Mouse (Mus musculus) adrenal gland (tissue): ENCODE results near the gene Gsk3b.
"Not testable (repeated sequence)": the region's sequence is repeated elsewhere in the genome, so short reads cannot be mapped to it uniquely, and the experiment has no call there.

Source experiments
- intact Hi-C: fragments of 180-260 bp; cut with DNase I; formaldehyde crosslinking; loops from one replicate; pipeline ENCODE4 v1.15.1; 2025

The Gsk3b gene

DNA sequence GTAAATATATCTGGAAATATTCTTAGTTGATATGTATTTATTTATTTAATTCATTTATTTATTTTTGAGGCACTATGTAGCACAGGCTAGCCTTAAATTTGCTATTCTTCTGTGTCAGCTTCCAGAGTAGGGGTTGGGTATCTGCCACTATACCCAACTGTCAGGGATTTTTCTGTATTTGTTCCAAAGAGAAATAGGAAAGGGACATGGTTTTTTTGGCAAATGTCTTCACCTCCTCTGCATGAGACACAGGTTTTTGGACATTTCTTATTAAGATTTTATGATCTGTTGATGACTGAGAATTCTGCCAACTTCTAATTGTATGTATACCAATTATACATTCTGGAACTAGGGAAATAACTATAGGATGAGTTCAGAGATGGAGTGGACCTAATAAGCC lies 10.5 kb downstream of the Gsk3b start:
- intact Hi-C loops: no loop called here

DNA sequence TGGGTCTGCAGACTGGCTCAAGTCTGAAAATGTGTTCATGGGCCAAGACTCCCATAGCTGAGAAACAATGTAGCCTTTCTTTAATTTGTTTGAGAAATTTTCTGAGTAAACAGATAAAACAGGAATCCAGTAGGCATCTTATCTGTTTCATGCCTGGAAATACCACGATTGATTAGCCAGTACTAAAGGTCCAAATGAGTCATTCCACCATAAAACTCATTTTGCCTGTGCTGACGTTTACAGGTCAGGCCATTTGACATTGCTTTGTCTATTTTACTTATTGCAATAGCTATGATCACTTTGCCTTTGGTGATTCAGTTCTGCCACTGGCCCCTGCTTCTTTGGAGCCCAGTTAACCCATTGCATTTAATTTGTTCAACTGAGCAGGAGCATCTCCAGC lies 11.8 kb downstream of the Gsk3b start:
- intact Hi-C loops: no loop called here

DNA sequence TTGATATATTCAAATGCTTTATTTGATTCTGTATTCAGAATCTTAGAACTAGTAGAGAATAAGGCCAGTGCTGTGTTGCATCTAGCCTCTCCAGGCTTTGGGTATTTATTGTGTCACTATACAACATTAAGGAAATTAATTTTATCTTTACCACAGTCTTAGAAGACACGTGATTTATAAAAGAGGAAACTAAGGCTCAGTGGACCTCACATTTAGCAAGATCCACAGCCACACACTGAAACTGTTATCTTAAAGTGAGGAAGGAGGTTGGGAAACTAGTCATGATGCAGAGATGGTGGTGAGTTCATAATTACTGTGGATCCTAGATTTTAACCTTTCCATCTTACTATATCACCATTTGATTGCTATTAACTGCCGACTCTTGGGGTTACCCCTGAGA lies 16.7 kb downstream of the Gsk3b start:
- intact Hi-C loops: no loop called here

DNA sequence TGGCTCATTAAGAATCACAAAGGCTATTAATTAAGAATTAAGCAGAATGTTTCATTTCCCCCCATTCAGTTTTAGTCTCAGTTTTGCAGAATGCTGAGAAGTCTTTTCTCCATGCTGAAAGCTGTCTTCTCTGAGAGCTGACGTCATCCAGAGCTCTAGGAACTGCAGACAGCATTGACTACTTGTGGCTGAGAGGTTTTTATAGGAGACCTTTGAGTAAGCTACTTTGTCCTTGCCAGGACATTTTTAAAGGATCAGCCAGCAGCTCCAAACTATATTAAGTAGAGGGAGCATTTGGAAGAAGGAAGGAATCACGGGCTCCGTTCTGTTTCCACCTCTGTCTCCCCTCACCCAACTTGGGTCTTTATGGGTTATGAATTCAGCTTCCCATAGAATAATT lies 17.7 kb downstream of the Gsk3b start:
- intact Hi-C loops: no loop called here

DNA sequence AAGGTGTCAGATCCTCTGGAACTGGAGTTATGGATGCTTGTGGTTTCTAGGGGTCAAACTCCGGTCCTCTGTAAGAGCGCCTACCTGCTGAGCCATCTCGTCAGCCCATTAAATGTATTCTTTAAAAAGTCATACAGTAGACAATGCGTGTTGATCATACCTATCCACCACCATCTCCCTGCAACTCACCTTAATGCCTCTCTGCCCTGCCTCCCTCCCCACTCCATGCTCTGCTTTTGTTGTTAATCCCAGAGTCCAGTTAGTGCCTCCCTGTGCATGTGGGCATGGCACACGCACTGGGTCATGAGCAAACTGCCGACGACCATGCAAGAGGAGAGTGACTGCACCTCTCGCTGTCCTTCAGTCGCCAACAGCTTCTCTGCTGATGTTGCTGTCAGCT lies 21.2 kb downstream of the Gsk3b start:
- intact Hi-C loops: no loop called here

DNA sequence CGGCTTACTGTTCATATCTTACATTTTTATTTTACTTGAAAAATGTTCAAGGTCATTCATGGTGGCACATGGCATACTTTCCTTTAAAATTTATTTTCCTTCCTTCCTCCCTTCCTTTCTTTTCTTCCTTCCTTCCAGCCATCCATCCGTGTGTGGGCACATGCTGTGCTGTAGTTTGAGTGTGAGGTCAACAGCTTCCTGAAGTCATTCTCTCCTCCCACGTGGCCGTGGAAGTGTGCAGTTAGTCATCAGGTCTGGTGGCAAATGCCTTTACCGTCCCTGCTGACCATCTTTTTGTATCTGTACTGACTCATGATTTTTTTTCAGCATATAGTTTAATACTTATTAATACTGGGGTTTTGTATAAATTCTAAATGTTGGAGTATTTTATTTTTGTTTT lies 21.8 kb downstream of the Gsk3b start:
- intact Hi-C loops: no loop called here

DNA sequence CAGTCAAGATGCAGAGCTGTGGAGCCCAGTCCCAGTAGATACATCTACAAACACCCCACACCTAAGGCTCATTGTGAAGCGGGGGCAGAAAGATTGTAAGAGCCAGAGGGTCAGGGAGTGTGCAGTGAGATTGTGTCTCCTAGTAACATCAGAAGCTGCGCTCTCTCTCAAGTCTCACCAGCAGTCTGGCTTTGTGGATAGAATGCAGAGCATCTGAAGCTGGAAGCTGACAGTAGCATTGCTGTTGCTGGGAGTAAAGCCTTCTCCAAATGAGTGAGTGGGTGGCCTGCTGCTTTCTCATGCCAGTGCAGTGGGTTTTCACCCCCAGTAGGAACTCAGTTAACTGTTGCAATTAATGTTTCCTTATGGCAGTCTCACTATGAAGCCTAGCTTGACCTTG lies 25.3 kb downstream of the Gsk3b start:
- intact Hi-C loops: no loop called here

DNA sequence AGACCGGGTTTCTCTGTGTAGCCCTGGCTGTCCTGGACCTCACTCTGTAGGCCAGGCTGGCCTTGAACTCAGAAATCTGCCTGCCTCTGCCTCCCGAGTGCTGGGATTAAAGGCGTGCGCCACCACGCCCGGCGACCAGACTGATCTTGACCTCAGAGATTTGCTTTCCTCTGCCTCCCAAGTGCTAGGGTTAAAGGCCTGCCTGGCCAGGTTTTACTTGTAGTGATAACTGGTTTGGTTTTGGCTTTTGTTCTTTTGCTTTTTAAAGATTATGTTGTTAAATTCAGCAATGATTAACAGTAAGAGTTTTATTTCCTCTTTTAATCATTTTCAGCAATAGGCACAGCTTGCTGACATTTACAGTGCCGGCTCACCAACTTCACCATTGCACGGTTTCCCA lies 29.1 kb downstream of the Gsk3b start:
- intact Hi-C loops: not testable (repeated sequence)

DNA sequence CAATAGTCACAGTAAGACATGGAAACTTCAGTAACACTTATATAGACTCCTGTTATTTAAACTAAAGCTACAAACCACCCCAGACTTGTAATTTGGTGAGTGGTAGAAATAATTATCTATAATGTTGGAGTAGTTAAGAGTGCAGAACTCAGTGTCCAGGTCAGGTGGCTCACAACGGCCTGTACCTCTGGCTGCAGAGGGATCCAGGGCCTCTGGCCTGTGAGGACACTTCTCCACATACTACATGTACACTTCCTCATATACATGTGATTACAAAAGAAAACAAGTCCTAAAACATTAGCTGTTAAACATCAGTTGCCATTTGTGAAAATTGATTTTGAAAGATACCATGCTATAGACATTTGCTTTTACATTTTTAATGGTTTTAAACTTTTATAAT lies 29.9 kb downstream of the Gsk3b start:
- intact Hi-C loops: no loop called here

DNA sequence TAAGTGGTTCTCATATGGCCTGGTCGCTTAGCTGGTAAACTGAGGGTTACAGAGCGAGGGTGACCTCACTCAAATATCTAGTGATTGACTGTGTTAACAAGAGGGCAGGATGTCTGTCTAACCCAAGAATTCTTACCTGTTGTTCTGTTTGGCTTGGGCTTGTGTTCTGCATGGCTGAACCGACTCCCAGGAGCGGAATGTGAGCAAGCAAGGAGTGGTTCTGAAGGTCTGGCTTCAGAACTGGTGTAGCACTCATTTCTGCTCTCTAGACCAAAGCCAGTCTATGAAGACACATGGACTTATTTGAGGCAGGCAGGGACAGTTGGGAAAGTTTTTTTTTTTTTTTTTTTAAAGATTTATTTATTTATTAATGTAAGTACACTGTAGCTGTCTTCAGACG lies 30.5 kb downstream of the Gsk3b start:
- intact Hi-C loops: no loop called here

DNA sequence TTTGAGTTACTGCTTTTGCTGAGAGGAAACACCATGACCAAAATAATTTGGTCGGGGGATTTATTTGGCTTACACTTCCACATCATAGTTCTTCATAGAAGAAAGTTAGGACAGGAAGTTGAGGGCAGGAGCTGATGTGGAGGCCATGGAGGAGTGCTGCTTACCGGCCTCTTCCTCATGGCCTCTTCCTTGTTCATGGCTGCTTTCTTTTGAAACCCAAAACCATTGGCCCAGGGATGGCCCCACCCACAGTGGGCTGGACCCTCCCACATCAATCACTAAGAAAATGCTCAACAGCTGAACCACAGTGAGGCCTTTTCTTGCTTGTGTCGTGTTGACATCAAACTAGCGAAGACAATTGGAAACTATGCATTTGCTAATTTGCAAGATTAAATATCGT lies 40.4 kb downstream of the Gsk3b start:
- intact Hi-C loops: no loop called here

DNA sequence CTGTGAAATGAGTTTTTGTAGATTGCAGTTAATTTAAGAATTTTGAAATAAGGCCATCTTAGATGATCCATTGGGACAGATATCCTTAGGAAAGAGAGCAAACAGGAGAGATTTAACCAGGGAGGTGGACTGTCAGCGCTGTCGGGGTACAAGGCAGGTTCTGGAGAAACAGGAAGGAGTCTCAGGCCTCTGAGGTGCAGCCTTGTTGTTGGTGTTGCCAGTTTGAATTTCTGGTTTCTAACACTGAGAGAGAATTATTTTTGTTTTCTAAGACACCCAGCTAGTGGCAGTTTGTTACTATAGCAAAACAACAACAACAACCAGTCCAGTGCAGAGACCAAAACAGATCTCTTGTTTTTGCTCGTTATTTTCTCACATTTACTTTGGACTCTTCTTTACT lies 42.2 kb downstream of the Gsk3b start:
- intact Hi-C loops: loop anchor here (10.0 kb wide), 1 partner anchor 136 kb away; no protein-coding TSS in a partner anchor

DNA sequence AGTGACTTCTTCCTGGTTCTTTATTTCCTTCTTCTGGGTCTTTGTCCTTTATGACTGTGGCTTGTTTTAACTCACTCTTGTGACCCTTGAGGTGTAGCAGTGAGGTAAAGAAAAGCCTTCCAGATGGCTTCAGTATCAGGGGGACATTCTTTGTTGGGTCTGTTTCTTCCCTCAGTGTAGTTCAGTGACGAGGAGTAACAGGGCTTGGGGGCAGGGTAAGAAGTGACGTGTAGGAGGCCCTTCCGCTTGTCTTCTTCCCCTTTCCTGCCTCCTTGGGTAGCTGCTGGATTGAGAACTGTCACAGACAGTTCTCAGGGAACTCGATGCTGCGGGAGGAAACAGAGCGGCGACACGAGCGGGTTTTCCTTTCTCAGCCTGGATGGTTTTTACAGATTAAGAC lies 43.0 kb downstream of the Gsk3b start:
- intact Hi-C loops: loop anchor here (10.0 kb wide), 1 partner anchor 137 kb away; no protein-coding TSS in a partner anchor

DNA sequence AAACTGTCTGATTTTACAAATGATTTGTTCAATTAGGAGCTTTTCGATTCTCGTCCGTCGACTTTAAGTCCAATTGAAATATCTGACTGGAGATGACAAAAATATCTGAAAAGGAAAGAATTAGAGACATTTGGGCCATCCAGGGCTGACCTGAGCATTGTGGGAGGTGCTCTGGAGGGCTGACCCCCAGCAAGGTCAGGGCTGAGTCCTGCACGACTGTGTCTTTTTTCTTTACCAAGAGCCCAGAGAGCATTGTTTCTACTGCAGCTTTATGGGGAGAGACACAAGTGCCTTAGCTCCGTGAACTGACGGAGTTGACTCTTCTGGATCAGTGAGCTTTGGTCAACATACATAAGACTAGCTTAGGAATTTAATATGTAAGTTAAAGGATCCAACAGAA lies 43.4 kb downstream of the Gsk3b start:
- intact Hi-C loops: loop anchor here (10.0 kb wide), 1 partner anchor 137 kb away; no protein-coding TSS in a partner anchor

DNA sequence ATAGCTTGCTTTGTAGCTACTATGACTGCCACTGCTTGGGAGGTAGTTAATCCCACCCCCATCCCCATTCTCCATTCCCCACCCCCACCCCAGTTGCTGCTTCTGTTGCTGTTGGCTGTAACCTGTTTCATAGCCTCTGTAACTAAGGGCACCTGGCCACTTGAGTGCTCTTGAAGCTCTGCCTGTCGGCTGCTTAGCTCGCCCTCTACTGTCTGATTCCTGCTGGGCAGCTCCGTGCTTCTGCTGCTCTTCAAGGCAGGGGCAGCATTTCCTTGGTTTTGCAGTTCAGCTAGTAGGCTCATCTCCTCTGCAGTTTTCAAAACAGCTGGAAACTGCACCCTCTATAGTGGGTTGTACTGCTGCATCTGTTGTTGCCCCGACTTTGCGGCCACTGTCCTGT lies 48.5 kb downstream of the Gsk3b start:
- intact Hi-C loops: loop anchor here (10.0 kb wide), 1 partner anchor 142 kb away; no protein-coding TSS in a partner anchor

DNA sequence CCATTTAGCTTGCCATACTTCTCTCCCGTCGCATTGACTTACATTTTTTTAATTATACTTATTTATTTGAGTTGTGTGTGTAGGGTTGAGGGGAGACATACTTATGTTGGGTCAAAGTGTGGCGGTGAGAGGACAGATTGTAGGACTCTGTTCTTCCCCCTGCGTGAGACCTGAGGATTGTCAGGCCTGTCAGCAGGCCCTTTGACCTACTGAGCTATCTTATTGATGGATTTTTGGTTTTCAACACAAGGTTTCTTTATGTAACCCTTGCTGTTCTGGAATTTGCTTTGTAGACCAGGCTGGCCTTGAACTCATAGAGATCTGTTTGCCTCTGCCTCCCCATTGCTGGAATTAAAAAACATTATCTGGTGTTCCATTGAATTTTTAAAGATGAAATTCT lies 56.1 kb downstream of the Gsk3b start:
- intact Hi-C loops: no loop called here

DNA sequence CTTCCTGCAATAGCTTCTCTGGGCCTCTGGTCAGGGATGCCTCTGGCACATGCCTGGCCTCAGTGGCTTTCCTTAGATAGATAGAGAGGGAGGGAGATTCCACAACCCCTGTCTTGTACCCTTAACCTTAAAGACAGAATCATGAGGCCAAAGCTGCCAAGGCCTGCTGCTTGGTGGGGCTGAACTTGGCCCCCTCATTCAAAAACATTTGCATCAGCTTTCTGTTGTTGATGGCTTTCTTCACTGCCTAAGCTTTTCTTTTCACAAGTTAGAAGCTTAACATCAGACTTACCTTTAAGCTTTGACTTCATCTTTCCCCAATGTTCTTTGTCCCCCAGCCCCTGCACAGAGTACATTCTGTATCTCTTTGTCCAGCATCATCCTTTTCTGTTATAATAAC lies 61.8 kb downstream of the Gsk3b start:
- intact Hi-C loops: no loop called here

DNA sequence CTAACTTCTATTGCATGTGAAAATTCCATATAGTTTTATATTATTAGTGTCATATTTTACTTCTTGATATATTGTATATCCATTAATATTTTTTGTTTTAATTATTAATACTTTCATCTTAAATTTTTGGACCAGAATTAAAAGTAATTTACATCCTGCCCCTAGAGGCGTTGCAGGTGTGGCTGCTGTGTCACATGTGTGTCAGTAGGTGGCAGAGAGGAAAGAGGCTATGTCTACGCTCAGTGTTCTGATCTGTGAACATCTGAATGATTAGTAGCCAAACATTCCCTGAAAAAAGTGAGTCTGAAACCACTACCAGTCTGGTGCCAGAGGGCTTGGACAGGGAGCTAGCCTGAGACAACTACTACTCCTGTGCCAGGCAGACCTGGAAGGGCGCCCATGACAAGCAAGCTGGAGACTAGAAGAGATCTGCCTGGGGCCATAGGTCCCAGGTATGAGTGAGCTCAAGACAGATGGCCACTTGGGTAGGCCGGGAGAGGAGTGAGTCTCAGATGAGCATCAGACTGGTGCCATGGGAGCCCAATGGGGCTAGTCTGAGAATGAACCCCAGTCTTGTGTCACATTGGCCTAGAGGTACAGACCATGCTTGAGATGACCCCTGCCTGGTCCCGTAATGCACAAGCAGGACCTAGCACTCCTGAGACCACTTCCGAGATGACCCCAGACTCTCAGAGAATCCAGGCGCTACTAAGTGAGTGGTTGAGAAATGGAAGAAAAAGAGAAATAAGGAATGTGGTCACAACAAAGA lies 69.2 kb downstream of the Gsk3b start:
- intact Hi-C loops: no loop called here

DNA sequence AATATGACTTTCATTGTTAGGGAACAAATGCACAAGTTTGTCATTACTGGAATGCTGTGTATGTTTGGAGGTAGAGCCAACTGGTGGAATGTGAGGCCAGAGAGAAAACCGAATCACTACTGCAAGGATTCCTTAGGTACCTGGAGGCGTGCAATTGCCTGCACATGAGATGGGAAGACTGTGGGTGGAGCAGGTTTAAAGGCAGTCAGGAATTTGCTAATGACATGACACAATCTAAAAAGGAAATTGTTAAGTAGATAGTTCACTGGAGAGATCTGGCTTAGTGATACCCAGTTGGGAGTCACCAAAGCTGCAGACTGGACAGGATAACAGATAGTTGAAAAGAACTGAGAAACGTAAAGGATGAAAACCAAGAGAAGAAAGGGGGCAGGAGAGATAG lies 73.2 kb downstream of the Gsk3b start:
- intact Hi-C loops: no loop called here

DNA sequence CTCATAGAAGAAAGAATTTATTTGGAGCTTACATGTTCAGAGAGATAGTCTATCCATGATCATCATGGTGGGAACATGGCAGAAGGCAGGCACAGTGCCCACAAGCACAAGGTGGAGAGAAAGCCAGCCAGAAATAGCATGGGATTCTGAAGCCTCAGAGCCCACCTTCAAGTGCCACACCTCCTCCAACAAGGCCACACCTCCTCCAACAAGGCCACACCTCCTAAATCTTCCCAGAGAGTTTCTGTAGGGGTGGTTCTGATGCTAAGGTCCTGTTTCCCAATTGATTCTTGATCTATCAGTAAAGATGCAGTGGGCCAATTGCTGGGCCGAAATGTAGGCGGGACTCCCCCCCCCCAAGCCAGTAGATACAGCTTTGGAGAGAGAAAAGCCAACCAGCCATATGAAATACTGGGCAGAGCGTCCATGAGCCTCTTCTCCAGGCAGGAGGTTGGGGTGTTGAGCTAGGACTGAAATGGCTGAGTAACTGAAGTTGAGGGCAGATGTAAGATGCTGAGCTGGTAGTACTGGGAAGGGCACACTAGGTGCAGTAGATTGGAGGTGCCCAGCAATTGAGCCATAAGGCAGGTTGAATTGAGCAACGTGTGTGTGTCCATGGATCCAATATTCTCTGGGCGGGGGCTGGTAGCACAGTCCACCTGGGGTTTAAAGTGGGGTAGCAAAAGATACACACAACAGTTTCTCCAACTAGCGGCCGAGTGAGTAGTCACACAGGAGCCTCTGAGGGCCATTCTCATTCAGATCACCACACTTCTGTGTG lies 76.2 kb downstream of the Gsk3b start:
- intact Hi-C loops: no loop called here

DNA sequence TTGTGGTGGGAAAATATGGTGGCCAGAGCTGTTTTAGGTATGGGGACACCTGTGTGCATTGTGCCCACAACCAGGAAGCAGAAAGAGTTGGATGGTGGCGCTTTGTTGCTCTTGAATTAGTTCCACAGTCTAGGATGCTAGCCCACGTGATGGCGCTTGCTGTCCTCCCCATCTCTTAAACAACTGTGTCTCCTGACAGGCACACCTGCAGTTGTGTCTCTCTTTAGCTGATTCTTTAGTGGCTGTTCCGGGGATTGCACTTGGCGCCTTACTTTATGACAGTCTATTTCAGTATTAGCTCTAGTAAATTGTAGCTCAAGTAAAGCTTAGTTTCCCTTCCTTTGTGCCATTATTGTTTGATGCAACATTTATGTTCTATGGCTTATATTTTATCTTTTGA lies 80.2 kb downstream of the Gsk3b start:
- intact Hi-C loops: no loop called here

DNA sequence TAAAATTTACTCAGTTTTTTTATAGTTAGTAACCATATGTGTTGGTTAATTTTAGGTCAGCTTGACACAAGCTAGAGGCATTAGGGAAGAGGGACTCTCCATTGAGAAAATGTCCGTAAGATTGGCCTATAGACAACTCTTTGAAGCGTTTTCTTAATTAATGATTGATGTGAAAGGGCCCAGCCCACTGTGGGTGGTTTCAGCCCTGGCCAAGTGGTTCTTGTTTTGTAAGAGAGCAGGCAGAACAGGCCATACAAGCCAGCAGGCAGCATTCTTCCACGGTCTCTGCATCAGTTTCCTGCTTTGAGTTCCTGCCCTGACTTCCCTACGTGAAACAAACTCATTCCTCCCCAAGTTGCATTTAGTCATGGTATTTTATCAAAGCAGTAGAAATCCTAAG lies 90.3 kb downstream of the Gsk3b start:
- intact Hi-C loops: no loop called here

DNA sequence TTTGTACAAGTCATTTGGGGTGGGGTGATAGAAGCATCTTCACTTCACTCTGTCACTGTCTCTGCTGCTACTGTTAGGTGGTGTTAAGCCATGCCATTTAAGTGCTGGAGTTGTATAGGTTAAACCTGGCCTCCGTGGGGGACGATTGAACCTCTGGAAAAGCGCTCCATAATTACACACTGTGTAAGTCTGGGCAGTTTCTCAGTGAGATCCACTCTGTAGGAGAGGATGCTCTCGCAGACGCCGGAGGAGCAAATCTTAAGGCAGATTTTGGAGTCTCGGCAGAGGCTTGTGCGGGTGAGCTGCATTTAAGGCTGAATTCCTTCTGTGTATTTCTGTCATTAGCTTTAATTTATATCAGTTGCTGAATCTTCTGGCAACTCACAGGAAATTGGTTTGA lies 92.6 kb downstream of the Gsk3b start:
- intact Hi-C loops: no loop called here
